Mouse (Mus musculus) megakaryocyte, embryonic 14.5 days (primary cell): ENCODE results near the gene Cish. TPM values are rescaled to one million over a fixed set of nuclear protein-coding genes. Genes with fewer than 3 reads are reported as not detected.

Source experiments
- H3K27me3 ChIP-seq: replicated peaks from 2 replicates; pipeline ENCODE3; 2012; ENCODE audit warnings: inconsistent platforms
- H3K36me3 ChIP-seq: replicated peaks from 2 replicates; pipeline ENCODE3; 2012; ENCODE audit warnings: low read length, inconsistent platforms, mixed read lengths
- H3K4me1 ChIP-seq: 2 replicates; pipeline ENCODE4 v1.6.1; 2012; ENCODE audit warnings: inconsistent platforms
- H3K4me3 ChIP-seq: replicated peaks from 2 replicates; pipeline ENCODE3; 2012; ENCODE audit warnings: moderate library complexity, mild to moderate bottlenecking, inconsistent platforms
- H3K9me3 ChIP-seq: 2 replicates; pipeline ENCODE4 v1.6.1; 2012; ENCODE audit warnings: inconsistent platforms
- FLI1 ChIP-seq: IDR thresholded peaks from 2 replicates; pipeline ENCODE4 v1.6.1; 2012; ENCODE audit warnings: low read length, inconsistent platforms, mixed read lengths
- GATA1 ChIP-seq: IDR thresholded peaks from 3 replicates; pipeline ENCODE4 v1.6.1; 2012; ENCODE audit warnings: mixed read lengths, low read length, inconsistent platforms, borderline replicate concordance
- polyA plus RNA-seq: library from polyadenylated mRNA; stranded (reverse); fragments of >175 nt; gene quantifications from 2 replicates; pipeline ENCODE4 v1.2.3, GENCODE M21; 2012; ENCODE audit warnings: low replicate concordance; ENCODE audit not compliant: insufficient read depth

Gene Cish
- polyA plus RNA-seq, 1 experiment = 47.7 TPM

DNA sequence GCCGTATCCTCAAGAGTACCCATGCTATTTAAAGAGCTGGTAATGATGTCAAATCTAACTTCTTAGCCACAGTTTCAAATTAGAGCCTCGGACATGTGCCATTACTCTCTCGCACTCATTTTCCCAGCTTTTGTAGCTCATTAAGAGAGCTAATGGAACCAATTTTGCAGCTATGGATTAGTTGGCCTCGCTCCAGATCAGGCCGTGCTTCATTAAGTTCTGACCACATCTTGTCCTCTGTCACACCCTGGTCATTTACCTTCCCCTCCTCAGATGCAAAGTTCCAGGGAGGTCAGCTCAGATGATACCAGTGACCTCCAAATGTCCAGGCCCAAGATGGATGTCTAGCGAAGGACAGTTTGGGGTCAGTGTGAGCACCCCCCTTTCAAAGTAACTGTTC is 21.1 kb upstream of the Cish start:
- TF ChIP-seq GATA1 (no peak), FLI1 (no peak)
- peaks cover 89% of the 10 kb centered on the region for H3K36me3 ChIP-seq
- H3K4me1 ChIP-seq = peaks cover 95% of the 10 kb centered on the region
- H3K4me3 ChIP-seq = no peak overlapping the region
- H3K9me3 ChIP-seq = no peaks in the 10 kb centered on the region
- no peaks in the 10 kb centered on the region for H3K27me3 ChIP-seq

DNA sequence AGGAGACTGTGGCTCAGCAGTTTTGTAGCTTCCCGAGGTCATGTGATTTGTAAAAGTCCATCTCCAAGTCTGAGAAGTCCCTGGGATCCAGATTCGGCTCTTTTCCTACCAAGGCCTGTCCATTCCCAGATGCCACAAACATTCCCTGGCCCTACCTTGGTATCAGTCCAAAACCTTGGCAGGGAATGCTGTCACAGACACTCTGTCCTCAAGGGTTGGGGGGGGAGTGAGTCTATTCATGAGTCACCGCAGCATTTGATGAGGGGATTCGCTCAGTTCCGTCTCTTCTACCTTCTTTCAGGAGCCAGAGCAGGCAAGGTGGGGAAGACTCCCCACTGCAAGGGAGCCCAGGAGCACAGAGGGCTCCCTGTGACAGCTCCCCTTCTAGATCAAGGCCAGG is 20.1 kb upstream of the Cish start:
- TF ChIP-seq GATA1 (no peak), FLI1 (no peak)
- peaks cover 95% of the 10 kb centered on the region for H3K4me1 ChIP-seq
- H3K9me3 ChIP-seq = no peaks in the 10 kb centered on the region
- H3K27me3 ChIP-seq = no peaks in the 10 kb centered on the region
- peaks cover 79% of the 10 kb centered on the region for H3K36me3 ChIP-seq
- H3K4me3 ChIP-seq = no peak overlapping the region

DNA sequence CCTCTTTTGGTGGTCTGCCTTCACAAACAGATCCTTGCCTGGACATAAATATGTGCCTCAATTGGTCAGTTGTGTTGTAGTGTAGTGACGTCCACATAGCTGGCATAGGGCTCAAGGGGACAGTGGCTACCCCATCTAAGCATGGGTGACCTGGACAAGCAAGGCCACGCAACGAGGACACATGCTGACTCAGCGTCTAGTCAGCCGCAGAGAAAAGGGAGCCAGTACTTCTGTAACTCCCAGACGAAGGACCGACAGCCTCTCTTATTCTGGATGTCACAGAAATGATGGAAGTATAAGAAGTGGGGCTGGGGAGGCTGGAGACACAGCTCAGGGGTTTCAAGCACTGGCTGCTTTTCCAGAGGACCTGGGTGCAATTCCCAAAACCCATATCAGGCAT is 18.2 kb upstream of the Cish start:
- Histone ChIP-seq H3K36me3 (peaks cover 71% of the 10 kb centered on the region), H3K4me3 (no peak overlapping the region), H3K27me3 (no peaks in the 10 kb centered on the region), H3K9me3 (no peaks in the 10 kb centered on the region), H3K4me1 (peaks cover 93% of the 10 kb centered on the region)
- TF ChIP-seq FLI1 (no peak), GATA1 (no peak)

DNA sequence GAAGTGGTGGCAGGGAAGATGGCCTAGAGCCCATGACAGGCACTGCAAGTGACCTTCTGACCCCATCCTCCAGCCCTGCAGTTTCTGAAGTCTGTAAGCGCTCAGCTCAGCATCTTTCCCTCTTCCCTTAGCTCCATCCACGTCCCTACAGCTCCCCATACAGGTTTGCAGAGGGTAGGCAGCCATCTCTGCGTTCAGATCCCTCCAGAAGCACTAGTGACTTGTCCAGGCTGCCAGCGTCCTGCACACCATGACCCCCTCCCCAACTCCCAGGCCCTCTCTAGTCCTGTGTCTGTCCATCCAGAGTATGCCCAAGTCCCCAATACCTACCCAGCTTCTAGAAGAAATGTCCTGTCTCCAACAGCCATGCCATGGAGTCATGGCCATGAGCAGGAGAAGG is 17.7 kb upstream of the Cish start:
- Histone ChIP-seq H3K36me3 (peaks cover 72% of the 10 kb centered on the region), H3K4me3 (peak overlapping the region; percentile 14)
- TF ChIP-seq GATA1 (no peak), FLI1 (no peak)

DNA sequence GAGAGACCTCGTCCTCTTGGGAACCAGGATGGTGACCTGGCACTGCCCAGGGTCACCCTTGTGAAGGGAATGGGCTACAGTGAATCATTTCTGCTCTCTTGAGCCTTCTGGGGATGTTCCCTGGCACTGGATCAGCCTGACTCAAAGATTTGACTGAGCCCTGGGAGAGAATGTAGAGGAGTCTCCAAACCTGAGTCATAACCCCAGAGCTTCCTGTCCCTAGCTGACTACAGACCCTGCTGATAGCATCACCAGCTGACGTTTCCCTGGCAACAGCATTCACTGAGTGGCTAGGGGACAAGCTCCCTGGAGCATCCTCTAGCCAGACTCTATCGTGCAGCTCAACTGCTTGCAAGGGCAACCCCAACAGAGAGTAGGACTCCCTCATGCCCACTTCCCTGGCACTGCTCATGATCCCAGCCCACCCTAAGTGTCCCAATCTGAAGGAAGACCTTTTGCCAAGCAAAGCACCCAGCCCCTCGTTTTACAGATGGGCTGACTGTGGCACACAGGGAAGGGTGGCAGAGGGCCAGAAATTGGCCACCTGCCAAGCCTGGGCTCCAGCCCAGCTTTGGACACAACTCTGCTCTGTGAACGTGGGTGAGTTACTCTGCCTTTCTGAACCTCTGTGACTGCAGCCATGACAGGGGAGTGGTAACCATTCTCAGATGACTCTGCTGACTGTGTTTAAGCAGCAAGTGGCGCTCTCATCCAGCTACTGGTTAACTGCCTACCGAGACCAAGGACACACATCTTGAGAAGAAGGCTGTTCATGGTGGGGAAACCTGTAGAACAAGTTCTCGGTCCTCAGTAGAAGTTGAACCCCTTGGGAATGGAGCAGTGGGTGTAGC is 17.1 kb upstream of the Cish start:
- Histone ChIP-seq H3K4me1 (peaks cover 89% of the 10 kb centered on the region), H3K4me3 (peak overlapping the region; percentile 65), H3K36me3 (peaks cover 70% of the 10 kb centered on the region), H3K27me3 (no peaks in the 10 kb centered on the region), H3K9me3 (no peaks in the 10 kb centered on the region)
- TF ChIP-seq FLI1 (no peak), GATA1 (no peak)

More for the DNA sequence above, 17.7 kb upstream of the Cish start:
- Histone ChIP-seq H3K9me3 (no peaks in the 10 kb centered on the region), H3K27me3 (no peaks in the 10 kb centered on the region), H3K4me1 (peaks cover 93% of the 10 kb centered on the region)

DNA sequence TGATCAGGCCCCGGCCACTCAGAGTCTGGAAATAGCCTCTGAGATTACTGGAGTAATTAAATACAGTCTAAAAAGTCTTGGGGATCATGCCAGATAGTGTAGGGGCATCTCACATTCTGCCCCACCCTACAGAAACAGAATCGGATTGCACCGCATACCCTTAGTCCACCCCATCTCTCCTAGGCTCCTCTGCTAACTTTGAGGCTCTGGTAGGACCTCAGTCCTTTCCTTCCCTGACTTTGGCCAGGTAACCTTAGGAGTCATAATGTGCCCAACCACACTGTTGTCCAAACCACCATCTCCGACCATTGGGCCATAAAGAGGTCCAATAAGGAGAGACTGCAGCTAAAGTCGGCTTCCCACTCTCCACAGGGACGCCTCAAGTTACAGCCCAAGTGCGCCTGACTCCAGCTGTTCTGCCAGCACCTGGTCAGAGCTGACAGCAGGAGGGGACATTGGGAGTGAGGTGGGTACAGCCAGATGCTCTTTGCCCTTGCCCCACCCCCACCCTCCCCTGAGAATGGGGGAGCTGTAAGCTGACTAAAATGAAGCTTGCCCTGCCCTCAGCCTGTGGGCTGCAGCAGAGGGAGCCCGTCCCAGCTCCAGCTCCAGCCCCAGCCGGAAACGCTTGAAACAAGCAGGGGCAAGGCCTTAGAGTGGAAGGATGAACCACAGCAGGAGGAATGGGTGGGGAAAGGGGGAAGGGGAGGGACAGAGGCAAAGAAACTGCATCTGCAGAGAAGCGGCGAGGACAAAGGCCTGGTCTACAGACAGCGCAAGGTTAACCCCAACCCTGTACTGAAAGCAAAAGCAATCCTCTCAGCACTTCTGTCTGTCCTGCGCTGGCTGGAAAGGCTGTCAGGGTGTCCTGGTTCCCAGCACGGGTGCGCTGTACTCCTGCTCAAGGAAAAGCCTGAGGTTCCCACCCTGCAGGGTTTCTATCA is 16.2 kb upstream of the Cish start:
- peak overlapping the region; percentile 88 for H3K4me3 ChIP-seq
- peaks cover 87% of the 10 kb centered on the region for H3K4me1 ChIP-seq
- no peak for TF ChIP-seq FLI1
- TF ChIP-seq GATA1 = no peak
- H3K9me3 ChIP-seq = no peaks in the 10 kb centered on the region
- no peaks in the 10 kb centered on the region for H3K27me3 ChIP-seq
- H3K36me3 ChIP-seq = peaks cover 66% of the 10 kb centered on the region

DNA sequence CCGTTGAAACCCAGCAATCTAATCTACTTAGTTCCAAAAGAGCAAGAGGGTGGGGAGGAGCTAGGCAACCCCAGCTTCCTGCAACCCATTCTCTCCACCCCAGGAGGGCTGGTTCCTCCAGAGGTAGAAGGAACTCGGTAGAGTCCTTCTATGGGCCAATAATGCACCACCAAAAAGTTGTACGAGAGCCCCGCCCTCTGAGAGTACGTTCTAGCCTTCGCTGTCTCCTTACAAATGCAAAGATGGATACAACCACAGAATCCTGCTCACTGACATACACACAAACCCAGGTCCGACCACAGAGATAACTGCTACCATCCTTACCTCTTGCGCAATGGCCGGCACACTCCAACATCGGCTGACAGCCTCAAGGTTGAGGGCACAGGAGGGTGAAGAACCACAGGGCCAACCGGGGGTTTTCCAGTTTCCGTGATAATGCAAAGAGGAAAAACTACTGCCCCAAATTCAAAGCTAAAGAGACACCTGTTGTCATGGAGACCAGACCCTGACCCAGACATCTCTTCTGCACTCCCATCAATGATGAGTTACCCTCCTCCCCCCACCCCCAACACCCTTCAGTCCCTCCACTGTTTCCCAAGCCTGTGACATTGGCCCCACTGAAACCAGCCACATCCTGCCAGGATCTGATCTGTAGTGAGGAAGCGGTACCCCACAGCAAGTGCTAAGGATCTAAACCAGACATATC is 15.4 kb upstream of the Cish start:
- H3K36me3 ChIP-seq = peaks cover 65% of the 10 kb centered on the region
- peaks cover 87% of the 10 kb centered on the region for H3K4me1 ChIP-seq
- H3K9me3 ChIP-seq = no peaks in the 10 kb centered on the region
- no peak for TF ChIP-seq FLI1
- no peak for TF ChIP-seq GATA1
- H3K27me3 ChIP-seq = no peaks in the 10 kb centered on the region
- peak overlapping the region; percentile 88 for H3K4me3 ChIP-seq

DNA sequence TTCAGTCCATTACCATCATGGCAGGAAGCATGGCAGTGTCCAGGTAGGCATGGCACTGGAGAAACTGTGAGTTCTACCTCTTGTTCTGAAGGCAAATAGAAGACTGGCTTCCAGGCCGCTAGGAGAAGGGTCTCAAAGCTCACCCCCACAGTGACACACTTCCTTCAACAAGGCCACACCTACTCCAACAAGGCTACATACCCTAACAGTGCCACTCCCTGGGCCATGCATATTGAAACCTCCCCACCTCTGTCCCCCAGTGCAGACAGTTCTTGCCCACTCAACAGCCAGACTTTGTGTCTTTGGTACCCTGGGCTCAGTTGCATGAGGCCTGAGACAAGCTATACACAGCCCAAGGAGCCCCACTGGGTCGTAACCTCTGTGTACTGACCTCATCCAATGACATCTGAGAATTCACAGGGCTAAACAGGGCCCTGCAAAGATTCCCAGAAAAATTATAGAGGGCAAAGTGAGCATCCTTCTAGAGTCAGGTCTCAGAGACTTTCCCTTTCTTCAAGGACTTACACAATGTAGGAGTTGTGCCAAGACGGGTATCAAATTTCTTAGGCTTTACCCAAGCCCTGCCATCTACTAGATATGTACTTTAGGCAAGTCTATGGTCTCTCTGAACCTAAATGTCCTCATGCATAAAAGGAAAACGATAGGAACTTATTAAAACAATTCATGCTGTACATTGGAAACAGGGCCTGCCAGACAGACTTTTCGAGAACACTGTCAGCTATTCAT is 14.4 kb upstream of the Cish start:
- Histone ChIP-seq H3K36me3 (peaks cover 65% of the 10 kb centered on the region), H3K27me3 (no peaks in the 10 kb centered on the region), H3K9me3 (no peaks in the 10 kb centered on the region), H3K4me3 (peak overlapping the region; percentile 67), H3K4me1 (peaks cover 87% of the 10 kb centered on the region)
- TF ChIP-seq FLI1 = no peak
- TF ChIP-seq GATA1 = no peak

DNA sequence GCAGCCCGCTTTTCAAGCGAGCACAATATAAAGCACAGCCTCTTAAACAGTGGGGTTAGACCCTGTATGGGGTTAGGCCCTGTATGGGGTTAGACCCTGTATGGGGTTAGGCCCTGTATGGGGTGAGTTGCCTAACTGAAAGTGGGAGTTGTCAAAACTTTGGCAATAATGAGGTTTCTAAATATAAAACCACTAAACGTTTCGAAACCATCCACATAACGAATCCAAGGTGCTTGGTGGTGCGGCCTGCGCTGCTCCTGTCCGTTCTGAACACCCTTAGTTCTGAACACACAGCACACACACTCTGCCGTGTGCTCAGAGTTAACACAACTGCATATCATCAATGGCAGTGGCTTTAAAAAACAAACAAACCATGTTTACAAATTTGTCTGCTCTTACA is 12.9 kb upstream of the Cish start:
- Histone ChIP-seq H3K27me3 (no peaks in the 10 kb centered on the region), H3K9me3 (no peaks in the 10 kb centered on the region), H3K4me3 (no peak overlapping the region), H3K4me1 (peaks cover 88% of the 10 kb centered on the region), H3K36me3 (peaks cover 68% of the 10 kb centered on the region)
- TF ChIP-seq FLI1 (no peak), GATA1 (no peak)
